Mouse (Mus musculus) neural tube, embryonic 13.5 days (tissue): Measurements from ENCODE around the gene Psmd1. TPM values are rescaled to one million over a fixed set of nuclear protein-coding genes. Genes with fewer than 3 reads are reported as not detected.

Source experiments
- ATAC-seq: fragments of 200-750 bp; cut with Nextera tagmentation; 2 replicates; pipeline ENCODE4 v1.8.0; 2017; ENCODE audit warnings: low read depth, mild to moderate bottlenecking, moderate TSS enrichment, moderate library complexity
- H3K27ac ChIP-seq: fragments of 300-500 bp; sonication (generic); replicated peaks from 2 replicates; pipeline ENCODE4 v1.5.1; 2015; ENCODE audit warnings: moderate library complexity, mild to moderate bottlenecking, inconsistent platforms
- H3K27me3 ChIP-seq: fragments of 300-500 bp; sonication (generic); 2 replicates; pipeline ENCODE4 v1.6.1; 2015; ENCODE audit warnings: mild to moderate bottlenecking, inconsistent platforms
- H3K36me3 ChIP-seq: fragments of 300-500 bp; sonication (generic); 2 replicates; pipeline ENCODE4 v1.6.1; 2015; ENCODE audit warnings: mild to moderate bottlenecking, inconsistent platforms
- H3K4me1 ChIP-seq: fragments of 300-500 bp; sonication (generic); replicated peaks from 2 replicates; pipeline ENCODE4 v1.6.1; 2015; ENCODE audit warnings: inconsistent platforms
- H3K4me2 ChIP-seq: fragments of 300-500 bp; sonication (generic); 2 replicates; pipeline ENCODE4 v1.6.1; 2015; ENCODE audit warnings: inconsistent platforms, mild to moderate bottlenecking, moderate library complexity
- H3K4me3 ChIP-seq: fragments of 300-500 bp; sonication (generic); 2 replicates; pipeline ENCODE4 v1.5.1; 2015; ENCODE audit warnings: mild to moderate bottlenecking, inconsistent platforms
- H3K9ac ChIP-seq: fragments of 300-500 bp; sonication (generic); 2 replicates; pipeline ENCODE4 v1.6.1; 2015; ENCODE audit warnings: moderate library complexity, mild to moderate bottlenecking, inconsistent platforms
- H3K9me3 ChIP-seq: fragments of 300-500 bp; sonication (generic); 2 replicates; pipeline ENCODE4 v1.6.1; 2016; ENCODE audit warnings: inconsistent platforms
- WGBS: fragments of 180-500 bp; shearing (Covaris S2); methylation state at CpG from one replicate; pipeline ENCODE4 v1.1.7; 2015; 5-methylcytosine and 5-hydroxymethylcytosine counted together
- polyA plus RNA-seq: library from polyadenylated mRNA; unstranded; fragments of >200 nt; fragmentation: Nextera tagmentation; extraction: Ambion mirVana; gene quantifications from 2 replicates; pipeline ENCODE4 v1.2.1, GENCODE M21; 2015

Psmd1 gene
- polyA plus RNA-seq, 1 experiment from 2014 or later, result 181 TPM

GRCm38 (mm10) chr1:86094413-86094812 is 30.2 kb downstream of the Psmd1 start:
- ATAC-seq, result no peak
- Histone ChIP-seq H3K27me3 (no peaks in the 10 kb centered on the region), H3K4me3 (no peak overlapping the region), H3K9me3 (no peaks in the 10 kb centered on the region), H3K4me2 (no peak overlapping the region), H3K36me3 (peaks cover 77% of the 10 kb centered on the region), H3K27ac (no peak overlapping the region), H3K4me1 (no peaks in the 10 kb centered on the region), H3K9ac (no peak overlapping the region)
- 87% methylated on average over 7 of the region's 7 CpGs for WGBS

DNA sequence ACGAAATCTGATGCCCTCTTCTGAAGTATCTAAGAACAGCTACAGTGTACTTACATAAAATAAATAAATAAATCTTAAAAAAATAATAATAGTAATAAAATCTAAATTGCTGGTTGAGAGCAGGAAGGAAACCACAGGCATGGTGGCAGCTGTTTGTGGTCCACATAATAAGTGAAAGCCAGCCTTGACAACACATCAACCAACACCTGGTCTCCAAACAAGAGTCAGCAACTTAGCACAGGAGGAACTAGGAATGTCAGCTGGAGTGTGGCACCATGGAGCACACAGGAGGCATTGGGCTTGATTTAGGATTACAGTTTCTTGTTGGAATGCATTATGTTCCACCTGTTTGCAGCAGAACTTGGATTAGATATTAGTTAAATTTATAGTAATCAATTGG is 40.9 kb downstream of the Psmd1 start:
- Histone ChIP-seq H3K36me3 (peaks cover 12% of the 10 kb centered on the region; the same call in 1 of the 2 replicates), H3K4me3 (no peak overlapping the region), H3K4me2 (no peak overlapping the region), H3K27ac (no peak overlapping the region), H3K9me3 (no peaks in the 10 kb centered on the region), H3K27me3 (no peaks in the 10 kb centered on the region), H3K9ac (no peak overlapping the region), H3K4me1 (no peaks in the 10 kb centered on the region)
- 96% methylated on average over 1 of the region's 1 CpGs for WGBS
- no peak for ATAC-seq

GRCm38 (mm10) chr1:86111779-86112178 is 47.6 kb downstream of the Psmd1 start, which contains the start of gene Htr2b:
Gene Htr2b (minus strand): TSS chr1:86111970.
- Histone ChIP-seq H3K27ac (no peak within 1 kb of the TSS), H3K9ac (no peak within 1 kb of the TSS), H3K9me3 (no peaks in the 10 kb centered on the region), H3K4me3 (no peak within 1 kb of the TSS), H3K36me3 (peaks cover 5% of the 10 kb centered on the region), H3K4me1 (0 out of 2 replicates have a peak, but pooled peaks cover 5% of the 10 kb centered on the region), H3K4me2 (no peak within 1 kb of the TSS), H3K27me3 (no peaks in the 10 kb centered on the region)
- 65% methylated on average over 6 of the region's 6 CpGs for WGBS
- ATAC-seq, result no peak

GRCm38 (mm10) chr1:86114141-86114540 is 50.0 kb downstream of the Psmd1 start:
- H3K9me3 ChIP-seq, result no peaks in the 10 kb centered on the region
- H3K27me3 ChIP-seq, result no peaks in the 10 kb centered on the region
- peaks cover 25% of the 10 kb centered on the region for H3K36me3 ChIP-seq
- H3K9ac ChIP-seq, result no peak overlapping the region
- H3K4me3 ChIP-seq, result no peak overlapping the region
- no peak overlapping the region for H3K4me2 ChIP-seq
- 96% methylated on average over 3 of the region's 3 CpGs for whole genome bisulfite sequencing
- ATAC-seq, result no peak
- no peak overlapping the region for H3K27ac ChIP-seq
- 0 out of 2 replicates have a peak, but pooled peaks cover 5% of the 10 kb centered on the region for H3K4me1 ChIP-seq

- Histone ChIP-seq H3K4me2 (no peak overlapping the region), H3K27me3 (no peaks in the 10 kb centered on the region), H3K4me1 (no peaks in the 10 kb centered on the region), H3K27ac (no peak overlapping the region), H3K9ac (no peak overlapping the region), H3K36me3 (peaks cover 65% of the 10 kb centered on the region), H3K9me3 (no peaks in the 10 kb centered on the region), H3K4me3 (no peak overlapping the region)
- no peak for ATAC-seq
- whole genome bisulfite sequencing, result 90% methylated on average over 4 of the region's 4 CpGs
These were observed 55.4 kb downstream of the Psmd1 start for GRCm38 (mm10) chr1:86119549-86119948.

- H3K4me3 ChIP-seq, result no peak overlapping the region
- H3K4me2 ChIP-seq, result no peak overlapping the region
- no peaks in the 10 kb centered on the region for H3K9me3 ChIP-seq
- H3K36me3 ChIP-seq, result peaks cover 82% of the 10 kb centered on the region
- 92% methylated on average over 2 of the region's 2 CpGs for WGBS
- H3K27me3 ChIP-seq, result no peaks in the 10 kb centered on the region
- ATAC-seq, result no peak
- no peaks in the 10 kb centered on the region for H3K4me1 ChIP-seq
- no peak overlapping the region for H3K9ac ChIP-seq
- no peak overlapping the region for H3K27ac ChIP-seq
These were observed 61.8 kb downstream of the Psmd1 start for GRCm38 (mm10) chr1:86126036-86126435.

DNA sequence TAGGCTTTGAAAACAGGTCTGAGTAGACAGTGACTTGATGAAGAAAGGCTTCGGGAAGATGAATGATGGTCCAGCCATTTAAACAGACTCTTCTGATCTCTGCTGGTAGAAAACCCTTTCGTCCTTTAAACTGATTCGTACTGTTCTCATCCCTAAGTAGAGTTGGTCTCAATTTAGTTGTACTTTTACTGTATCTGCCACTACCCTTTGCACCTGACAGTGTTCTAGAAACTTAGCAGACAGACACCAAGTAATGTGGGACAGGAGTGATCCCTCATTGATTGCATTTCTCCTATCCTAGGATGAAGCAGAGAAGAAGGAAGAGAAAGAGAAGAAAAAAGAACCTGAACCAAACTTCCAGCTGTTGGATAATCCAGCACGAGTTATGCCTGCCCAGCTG is 69.2 kb downstream of the Psmd1 start, which contains the start of gene Gm21972:
Gene Gm21972 (plus strand): TSS at position 301 of the 400 bp plus-strand sequence.
- Histone ChIP-seq H3K4me1 (no peaks in the 10 kb centered on the region), H3K9ac (no peak within 1 kb of the TSS), H3K27me3 (no peaks in the 10 kb centered on the region), H3K9me3 (no peaks in the 10 kb centered on the region), H3K36me3 (peaks cover 85% of the 10 kb centered on the region), H3K4me2 (no peak within 1 kb of the TSS), H3K4me3 (no peak within 1 kb of the TSS), H3K27ac (no peak within 1 kb of the TSS)
- ATAC-seq, result no peak
- 96% methylated on average over 4 of the region's 4 CpGs for WGBS

DNA sequence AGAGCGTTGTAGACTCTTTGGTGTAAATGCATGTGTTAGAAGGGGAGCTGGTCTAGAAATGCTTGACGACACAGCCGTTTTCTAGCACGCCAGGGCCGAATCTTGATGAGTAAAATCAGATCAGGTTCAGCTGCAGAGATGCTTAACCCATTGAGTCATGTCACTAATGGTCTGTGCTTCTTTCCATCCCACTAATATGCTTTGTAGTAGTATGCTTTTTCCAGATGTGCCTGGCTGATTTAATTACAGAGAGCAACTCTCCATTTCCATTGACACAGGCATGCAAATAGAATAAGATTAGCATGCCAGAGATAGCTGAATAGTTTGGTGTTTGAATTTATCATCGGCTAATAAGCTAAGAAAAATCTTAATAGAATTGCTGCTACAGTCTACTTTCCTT is 71.1 kb downstream of the Psmd1 start:
- no peaks in the 10 kb centered on the region for H3K4me1 ChIP-seq
- H3K36me3 ChIP-seq, result peaks cover 86% of the 10 kb centered on the region
- WGBS, result 91% methylated on average over 6 of the region's 6 CpGs
- no peak overlapping the region for H3K4me2 ChIP-seq
- no peaks in the 10 kb centered on the region for H3K27me3 ChIP-seq
- H3K9ac ChIP-seq, result no peak overlapping the region
- no peak overlapping the region for H3K27ac ChIP-seq
- H3K9me3 ChIP-seq, result no peaks in the 10 kb centered on the region
- H3K4me3 ChIP-seq, result no peak overlapping the region
- no peak for ATAC-seq

DNA sequence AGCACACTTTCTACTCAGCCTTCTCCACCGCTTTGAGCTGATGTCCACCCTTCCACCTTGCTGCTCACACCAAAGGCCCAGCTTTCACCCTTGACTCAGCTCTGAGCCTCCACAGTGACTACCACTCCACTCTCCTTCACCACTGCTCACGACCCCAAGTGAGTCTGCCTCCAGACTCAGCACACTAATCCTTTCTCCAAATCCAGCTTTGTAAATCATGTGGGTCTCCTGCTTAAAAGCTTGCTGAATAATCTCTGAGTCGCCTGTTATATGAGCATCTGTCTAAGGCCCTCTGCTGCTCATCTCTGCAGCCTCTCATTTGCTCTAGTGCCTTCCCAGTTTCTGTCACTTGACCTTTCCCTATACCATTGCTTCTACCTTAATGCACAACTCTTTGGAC is 76.9 kb downstream of the Psmd1 start:
- no peak overlapping the region for H3K9ac ChIP-seq
- H3K4me1 ChIP-seq, result no peaks in the 10 kb centered on the region
- H3K27me3 ChIP-seq, result no peaks in the 10 kb centered on the region
- H3K36me3 ChIP-seq, result peaks cover 56% of the 10 kb centered on the region
- ATAC-seq, result no peak
- no peaks in the 10 kb centered on the region for H3K9me3 ChIP-seq
- no peak overlapping the region for H3K27ac ChIP-seq
- no peak overlapping the region for H3K4me2 ChIP-seq
- H3K4me3 ChIP-seq, result no peak overlapping the region
- 95% methylated on average over 3 of the region's 3 CpGs for WGBS

DNA sequence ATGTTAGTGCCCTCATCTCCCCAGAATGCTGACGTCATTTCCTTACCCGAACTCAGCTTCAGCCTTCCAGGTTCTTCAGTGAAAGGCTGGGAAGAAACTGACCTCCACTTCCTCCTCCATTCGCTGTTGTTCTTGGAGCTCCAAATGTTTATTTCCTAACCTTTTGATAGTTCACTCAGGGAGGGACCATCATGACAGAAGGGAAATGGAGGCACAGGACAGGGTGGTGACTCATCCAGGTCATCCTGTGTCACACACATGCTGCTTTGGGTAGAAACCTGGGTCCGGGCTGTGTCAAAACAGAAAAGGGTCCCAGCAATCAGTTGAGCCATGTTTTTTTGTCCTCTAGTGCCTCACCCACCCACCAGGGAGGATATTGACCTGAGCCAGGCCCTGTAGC is 79.0 kb downstream of the Psmd1 start:
- no peak overlapping the region for H3K4me2 ChIP-seq
- H3K27me3 ChIP-seq, result no peaks in the 10 kb centered on the region
- WGBS, result 87% methylated on average over 4 of the region's 4 CpGs
- H3K4me1 ChIP-seq, result no peaks in the 10 kb centered on the region
- no peaks in the 10 kb centered on the region for H3K9me3 ChIP-seq
- H3K27ac ChIP-seq, result no peak overlapping the region
- no peak overlapping the region for H3K4me3 ChIP-seq
- ATAC-seq, result no peak
- H3K36me3 ChIP-seq, result peaks cover 37% of the 10 kb centered on the region
- H3K9ac ChIP-seq, result no peak overlapping the region

- no peak for ATAC-seq
- no peak overlapping the region for H3K4me2 ChIP-seq
These were observed 80.1 kb downstream of the Psmd1 start for GRCm38 (mm10) chr1:86144001-86144944.

DNA sequence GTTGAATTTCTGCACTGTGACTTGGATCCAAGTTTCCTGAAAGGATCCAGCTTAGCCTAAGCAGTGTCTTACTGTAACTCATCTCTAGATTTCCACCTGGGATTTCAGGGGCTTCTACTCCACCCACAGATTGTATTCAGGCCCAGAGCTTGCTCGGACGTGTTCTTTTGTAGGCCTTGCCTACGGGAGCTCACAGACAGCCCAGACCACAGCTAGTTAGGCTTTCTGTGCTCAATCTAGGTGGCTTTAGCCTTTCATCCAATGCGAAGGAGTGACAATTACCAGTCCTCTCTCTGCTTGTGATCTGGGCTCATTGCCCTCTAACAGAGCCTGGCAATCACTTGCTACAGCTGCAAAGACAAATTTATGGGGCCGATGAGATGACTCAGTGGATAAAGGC is 82.1 kb downstream of the Psmd1 start:
- H3K4me3 ChIP-seq, result no peak overlapping the region
- no peak overlapping the region for H3K9ac ChIP-seq
- H3K27me3 ChIP-seq, result no peaks in the 10 kb centered on the region
- H3K36me3 ChIP-seq, result peaks cover 8% of the 10 kb centered on the region; the same call in 1 of the 2 replicates
- ATAC-seq, result no peak
- 81% methylated on average over 5 of the region's 5 CpGs for WGBS
- no peaks in the 10 kb centered on the region for H3K9me3 ChIP-seq
- H3K27ac ChIP-seq, result no peak overlapping the region
- no peaks in the 10 kb centered on the region for H3K4me1 ChIP-seq
- no peak overlapping the region for H3K4me2 ChIP-seq

More at GRCm38 (mm10) chr1:86144001-86144944, 80.1 kb downstream of the Psmd1 start:
- H3K4me3 ChIP-seq, result no peak overlapping the region
- H3K36me3 ChIP-seq, result peaks cover 27% of the 10 kb centered on the region
- H3K9me3 ChIP-seq, result no peaks in the 10 kb centered on the region
- H3K4me1 ChIP-seq, result no peaks in the 10 kb centered on the region
- 80% methylated on average over 21 of the region's 21 CpGs for WGBS
- H3K27me3 ChIP-seq, result no peaks in the 10 kb centered on the region
- H3K27ac ChIP-seq, result no peak overlapping the region
- no peak overlapping the region for H3K9ac ChIP-seq
